Mouse (Mus musculus) c-Kit-positive CD71-negative TER-119-negative erythroid progenitor cells, embryonic 14.5 days (primary cell): ENCODE results near the gene Foxf2.

Experiments used
- DNase-seq: peaks from one replicate; pipeline ENCODE4 v3.0.0-alpha.2; 2013; ENCODE audit warnings: low read depth

The Foxf2 gene

DNA sequence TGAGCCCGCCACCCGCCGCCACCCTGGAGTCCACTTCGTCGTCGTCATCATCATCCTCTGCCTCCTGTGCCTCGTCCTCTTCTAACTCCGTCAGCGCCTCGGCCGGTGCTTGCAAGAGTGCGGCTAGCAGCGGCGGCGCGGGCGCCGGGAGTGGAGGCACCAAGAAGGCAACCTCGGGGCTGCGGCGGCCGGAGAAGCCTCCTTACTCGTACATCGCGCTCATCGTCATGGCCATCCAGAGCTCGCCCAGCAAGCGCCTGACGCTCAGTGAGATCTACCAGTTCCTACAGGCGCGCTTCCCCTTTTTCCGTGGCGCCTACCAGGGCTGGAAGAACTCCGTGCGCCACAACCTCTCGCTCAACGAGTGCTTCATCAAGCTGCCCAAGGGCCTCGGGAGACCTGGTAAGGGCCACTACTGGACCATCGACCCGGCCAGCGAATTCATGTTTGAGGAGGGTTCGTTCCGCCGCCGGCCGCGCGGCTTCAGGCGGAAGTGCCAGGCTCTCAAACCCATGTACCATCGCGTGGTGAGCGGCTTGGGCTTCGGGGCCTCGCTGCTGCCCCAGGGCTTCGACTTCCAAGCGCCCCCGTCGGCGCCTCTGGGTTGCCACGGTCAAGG lies 676 bp downstream of the Foxf2 start:
- DNase-seq = no peak

DNA sequence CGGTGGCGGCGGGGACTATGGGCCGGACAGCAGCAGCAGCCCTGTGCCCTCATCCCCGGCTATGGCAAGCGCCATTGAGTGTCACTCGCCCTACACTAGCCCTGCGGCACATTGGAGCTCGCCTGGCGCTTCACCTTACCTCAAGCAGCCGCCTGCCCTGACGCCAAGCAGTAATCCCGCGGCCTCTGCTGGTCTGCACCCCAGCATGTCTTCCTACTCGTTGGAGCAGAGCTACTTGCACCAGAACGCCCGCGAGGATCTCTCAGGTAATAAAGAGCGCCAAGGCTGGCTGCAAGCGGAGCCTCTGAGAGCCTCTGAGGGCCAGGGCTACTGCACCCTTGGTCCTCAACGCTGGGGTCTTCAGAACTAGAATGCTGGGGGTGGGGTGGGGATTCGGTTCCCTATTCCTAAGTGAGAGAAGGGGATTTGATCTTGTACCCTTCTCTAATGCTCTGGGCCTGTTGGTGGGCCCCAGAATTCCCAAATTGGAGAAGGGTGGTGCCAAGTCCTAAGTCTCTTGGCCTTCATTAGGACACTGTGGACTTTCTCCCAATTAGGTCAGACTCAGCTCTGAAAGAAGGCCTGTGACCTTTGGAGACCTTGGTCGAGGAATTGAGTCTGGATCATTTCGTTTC lies 1.5 kb downstream of the Foxf2 start:
- DNase-seq = no peak

DNA sequence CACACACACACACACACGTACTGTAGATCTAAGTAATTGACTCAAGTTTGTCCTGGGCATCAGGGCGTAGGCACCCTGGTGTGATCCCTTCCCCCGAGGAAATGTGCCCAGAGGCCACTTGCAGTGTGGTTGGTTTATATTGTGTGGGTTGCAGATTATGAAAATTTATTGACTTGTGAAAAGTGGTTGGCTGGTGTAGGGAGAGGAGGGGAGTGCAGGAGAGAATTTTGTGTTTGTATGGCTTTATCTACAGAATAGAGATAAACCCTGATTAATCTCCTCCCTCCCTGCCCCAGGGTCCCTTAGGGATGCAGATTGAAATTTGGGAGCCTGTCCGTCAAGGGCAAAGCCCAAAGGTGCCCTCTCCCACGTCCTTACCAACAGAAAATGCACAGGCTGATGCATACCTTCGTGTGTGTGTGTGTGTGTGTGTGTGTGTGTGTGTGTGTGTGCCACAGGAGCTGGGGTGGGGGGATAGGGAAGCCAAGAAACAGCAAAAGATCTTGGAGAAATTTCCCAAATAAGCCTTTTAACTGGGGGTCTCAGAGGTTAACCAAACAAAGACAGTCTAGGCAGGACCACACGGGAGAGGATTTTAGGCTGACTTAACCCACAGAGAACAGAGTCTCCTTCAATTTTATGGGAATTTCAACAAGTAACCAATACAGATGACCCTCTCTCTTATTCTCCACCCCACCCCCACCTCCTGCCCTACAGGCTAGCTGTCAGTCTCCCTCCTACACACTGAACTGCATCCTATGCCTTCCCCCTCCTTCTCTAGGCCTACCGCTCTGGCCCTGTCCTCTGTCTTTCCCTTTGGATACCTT lies 2.5 kb downstream of the Foxf2 start:
- no peak for DNase-seq

DNA sequence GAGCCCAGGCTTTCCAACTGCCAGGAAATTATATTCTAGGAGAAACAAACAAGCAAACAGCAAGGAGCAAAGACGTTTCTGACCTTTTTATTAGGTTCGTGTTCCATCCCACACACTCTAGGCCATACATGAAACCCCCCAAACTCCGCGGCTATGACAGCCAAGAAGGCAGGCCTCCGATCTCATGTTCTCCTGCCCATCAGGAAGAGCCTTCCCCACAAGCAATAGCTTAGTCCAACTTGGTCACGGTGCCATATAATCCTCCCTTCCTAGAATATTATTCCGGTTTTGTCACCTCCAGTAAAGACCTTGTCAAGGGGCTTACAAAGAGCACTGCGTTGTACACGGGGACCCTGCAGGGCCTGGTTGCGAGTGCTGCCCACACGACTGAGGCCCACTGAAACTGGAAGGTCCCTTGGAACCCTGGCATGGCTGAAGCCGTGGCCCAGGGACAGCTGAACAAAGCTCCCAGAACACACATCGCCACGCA lies 3.1 kb downstream of the Foxf2 start:
- no peak for DNase-seq

DNA sequence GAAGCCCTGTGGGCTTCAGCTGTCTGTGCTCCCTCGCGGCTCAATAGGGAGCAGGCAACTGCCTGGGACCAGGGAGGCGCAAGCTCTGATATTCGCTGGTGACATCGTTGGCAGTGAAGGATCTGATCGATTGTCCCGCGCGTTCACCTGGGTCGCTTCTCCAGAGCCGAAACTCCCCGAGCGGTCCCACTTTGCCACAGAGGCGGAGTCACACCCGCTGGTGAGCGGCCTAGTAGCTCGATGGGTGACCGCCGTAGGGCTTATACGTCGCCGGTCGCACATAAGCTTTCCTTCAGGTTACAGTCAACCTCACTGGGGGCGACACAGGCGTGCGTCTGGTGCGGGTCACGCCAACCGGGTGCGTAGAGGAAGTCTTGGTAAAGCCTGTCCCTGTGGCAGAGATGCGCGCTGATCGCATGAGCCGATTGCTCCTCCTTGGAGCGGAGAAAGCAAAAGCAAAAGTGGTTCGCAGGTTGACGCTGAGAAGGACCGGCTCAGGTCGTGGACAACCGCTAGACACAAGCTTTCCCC lies 3.8 kb downstream of the Foxf2 start:
- DNase-seq = no peak

DNA sequence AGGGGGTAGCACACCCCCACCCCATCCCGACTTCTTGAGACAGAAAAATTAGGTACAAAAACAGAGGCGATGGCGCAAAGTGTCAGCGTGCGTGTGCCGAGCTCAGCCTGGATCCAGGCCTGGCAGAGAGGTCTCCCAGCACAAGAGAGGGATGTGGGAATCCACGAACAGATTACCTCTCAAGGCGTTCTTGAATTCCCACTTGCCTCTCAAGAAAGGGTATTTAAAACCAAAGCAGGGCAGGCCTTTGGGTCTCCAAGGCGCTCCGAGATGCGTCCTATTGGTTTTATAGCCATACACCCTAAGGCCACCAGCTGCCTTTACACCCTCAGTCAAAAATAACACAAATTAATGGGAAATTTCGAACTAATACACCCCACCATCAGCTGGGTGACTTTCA lies 4.4 kb downstream of the Foxf2 start:
- DNase-seq = no peak

DNA sequence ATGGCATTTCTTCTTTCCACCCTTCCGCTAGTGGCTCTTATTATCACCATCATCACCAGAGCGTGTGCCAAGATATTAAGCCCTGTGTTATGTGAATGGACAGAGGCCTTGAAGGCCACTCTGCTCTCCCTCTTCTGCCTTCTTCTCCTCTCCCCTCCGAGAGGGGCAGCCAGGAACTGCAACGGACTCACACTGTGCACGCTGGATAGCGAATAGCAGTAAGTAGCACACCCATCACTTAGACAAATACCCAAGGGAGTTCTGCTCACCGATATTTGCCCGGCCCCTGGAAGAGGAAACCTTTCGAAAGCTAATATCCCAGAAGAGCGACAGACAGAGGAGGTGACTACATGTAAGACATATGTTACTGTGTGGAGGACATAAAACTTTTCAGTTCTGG lies 4.9 kb downstream of the Foxf2 start:
- DNase-seq = no peak

DNA sequence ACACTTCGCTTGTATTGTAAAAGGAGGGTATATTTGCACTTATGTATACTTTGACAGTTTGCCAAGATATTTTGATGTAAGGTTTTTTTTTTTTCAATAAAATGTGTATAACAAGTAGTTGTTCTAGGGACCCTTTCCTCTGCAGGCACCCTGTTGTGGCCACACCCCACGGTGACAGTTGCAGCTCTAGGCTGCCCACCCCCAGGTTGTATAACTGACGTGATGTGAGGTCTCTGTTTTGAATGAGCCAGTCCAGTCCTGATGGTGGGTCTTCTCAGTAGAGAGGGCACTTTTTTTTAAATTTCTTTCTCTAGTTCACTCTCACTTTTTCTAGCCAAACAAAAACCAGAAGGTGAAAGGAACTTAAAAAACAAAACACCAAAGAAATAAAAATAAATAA lies 5.7 kb downstream of the Foxf2 start:
- no peak for DNase-seq

DNA sequence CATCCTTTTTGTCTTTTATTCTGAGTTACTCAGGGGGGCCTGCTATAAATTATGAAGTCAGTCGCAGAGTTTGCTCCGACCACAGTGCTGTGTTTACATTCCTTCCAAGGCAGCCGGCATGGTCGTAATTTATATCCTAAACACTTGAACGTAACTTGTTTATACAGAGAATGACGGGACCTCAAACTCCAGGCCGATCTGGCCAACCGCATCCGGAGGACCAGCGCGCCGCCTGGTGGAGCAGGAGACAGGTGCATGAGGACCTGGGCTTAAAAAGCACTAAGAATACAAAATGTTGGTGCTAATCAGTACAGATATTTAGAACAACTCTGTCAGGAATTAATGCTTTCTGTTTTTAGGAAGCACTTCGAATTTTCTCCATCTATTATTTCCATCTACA lies 6.8 kb downstream of the Foxf2 start:
- DNase-seq = no peak

DNA sequence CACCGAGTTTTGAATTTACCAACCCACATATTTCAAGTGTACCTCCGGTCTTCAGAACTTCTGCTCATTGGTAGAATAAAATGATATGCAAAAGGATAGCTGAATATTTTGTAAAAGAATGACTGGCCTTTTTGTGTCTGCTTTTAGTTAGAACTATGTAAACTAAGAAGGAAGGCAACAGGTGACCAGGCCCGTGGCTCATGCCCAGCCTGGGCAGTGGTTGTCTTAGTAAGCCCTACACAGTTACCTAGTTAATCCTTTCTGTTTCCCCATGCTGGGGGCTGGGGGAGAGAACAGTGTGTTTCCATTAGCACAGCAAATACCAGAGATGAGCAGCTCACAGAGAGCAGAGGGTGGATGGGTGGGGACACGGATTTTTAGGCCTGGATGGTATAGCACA lies 7.6 kb downstream of the Foxf2 start:
- no peak for DNase-seq

DNA sequence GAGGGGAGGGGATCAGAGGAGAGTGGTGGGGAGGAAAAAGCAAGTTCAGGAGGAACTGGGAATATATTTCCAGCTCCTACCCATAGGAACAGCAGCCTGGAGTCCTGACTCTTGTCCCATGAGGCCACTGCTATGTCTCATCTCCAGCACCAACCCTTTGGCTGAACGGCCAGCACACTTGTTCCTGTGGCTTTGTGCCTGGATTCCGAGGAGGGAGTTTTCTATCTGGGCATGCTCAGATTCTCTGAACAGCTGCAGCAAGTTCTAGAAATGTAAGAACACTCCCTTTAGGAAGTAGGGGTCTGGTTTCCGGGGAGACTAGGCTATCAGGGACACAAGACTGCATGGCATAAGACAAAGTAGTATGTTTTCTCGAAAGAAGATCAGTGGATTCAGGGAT lies 9.9 kb downstream of the Foxf2 start:
- no peak for DNase-seq

DNA sequence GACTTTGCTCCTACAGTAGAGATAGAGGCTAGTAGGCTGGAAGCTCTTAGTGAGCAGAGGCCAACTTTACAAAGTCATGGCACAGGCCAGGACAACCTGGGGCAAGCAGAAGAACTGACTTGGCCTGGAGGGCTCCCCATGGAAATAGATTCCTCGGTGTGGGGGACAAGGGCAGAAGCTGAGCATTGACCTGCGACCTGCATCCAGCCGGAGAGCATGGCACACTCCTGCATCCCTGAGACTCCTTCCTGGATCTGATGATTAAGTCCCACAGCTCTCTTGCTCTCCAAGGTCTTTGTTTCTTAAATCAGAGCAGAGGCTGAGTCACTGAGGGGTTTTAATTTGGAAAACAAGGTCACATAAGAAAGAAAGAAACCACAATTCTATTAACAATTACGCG lies 15.9 kb downstream of the Foxf2 start:
- no peak for DNase-seq

DNA sequence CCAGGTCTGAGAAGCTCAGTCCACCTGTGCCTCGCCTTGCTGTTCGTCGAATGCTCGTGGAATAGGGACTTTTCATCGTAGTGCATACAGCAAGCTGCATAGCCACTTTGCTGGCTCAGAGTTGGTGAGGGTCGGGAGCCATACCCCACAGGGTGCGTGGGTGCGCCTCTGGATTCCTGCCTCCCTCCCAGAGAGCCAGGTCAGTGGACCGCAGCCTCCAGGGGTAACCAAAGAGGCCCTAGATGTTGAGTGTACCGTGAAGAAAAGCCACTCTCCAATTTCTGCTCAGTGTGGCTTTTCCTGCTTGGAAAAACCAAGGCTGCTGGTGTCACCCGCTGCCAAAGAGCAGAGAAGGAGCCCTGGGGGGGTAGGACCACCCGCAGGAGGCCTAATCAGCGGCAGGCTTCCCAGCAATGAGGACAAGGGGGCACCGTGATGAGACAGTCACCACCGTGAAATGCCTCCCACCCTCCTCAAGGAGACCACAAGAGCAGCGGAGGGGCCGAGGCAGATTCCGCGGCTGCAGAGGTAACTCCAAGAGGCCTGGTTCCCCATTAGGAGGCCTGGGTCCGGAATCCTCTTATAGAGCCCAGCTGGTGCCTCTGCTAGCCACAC lies 26.6 kb downstream of the Foxf2 start:
- no peak for DNase-seq

DNA sequence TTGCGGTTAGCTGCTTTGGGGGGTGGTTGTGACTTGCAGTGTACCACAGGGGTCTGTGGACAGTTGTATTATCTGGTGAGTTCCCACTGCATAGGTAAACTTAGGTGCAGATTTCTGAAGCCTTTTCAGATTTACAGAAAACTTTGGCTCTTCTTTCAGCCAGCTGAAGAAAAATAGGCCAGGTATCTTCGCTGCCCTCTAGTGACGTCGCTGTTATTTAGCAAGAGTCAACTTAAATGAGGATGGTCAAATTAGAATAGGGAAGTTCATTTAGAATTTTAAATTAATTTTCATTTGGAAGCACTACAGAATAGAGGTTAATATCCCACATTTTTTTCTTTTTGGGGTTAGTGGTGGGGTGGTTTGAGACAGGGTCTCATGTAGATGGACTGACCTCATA lies 30.6 kb downstream of the Foxf2 start:
- peak; percentile 1 for DNase-seq

DNA sequence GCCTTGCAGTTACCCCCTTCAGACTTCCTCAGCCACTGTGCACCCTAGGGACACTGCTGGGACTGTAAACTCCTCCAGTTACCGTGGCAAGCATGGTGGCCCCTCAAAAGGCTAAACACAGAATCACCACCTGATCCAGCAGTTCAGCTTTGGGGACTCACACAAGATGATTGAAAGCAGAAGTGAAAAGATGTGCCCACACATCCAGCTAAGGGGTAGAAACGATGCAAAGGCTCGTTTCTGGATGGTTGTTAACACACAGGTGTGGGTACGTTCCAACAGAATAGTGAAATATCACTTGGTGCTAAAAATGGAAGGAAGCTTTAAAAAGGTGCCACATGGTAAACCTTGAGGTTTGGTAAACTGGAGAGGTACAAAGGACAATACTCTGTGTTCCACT lies 32.6 kb downstream of the Foxf2 start:
- no peak for DNase-seq

DNA sequence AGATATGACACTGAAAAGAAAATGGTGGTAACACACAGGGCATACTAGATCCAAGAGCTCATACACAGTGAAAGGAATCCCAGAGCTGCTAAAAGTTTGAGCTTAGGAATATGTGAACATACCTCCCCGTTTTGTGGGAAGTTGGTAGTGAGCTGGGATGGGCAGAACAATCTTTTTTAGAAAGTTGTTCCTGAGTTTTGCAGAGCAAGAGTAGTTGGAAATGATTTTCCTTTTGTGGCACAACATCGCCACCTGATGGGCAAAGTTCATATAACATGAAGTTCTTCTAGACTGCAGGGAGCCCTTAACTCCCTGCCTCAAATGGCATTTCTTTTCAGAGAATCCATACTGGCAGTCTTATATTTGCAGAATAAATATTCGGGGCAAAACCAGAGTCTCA lies 33.3 kb downstream of the Foxf2 start:
- peak; percentile 38 for DNase-seq

DNA sequence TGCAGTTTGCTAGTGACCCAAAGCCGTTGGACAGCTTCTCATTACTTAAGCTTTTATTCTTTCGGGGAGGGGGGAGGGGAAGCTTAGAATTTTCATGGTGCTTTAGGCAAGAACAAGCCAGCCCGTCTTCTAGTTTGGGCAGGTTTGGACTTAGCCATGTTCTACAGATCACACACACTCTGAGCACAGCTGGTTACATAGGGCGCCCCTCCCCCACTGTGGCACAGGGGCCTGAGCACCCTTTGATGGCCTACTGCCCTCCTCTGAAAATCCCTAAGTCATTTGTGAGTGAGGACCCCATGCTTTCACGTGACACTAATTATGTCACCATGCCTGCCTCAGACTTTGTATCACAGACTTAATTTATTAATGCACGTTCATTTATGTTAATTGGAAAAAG lies 35.6 kb downstream of the Foxf2 start:
- DNase-seq = no peak

DNA sequence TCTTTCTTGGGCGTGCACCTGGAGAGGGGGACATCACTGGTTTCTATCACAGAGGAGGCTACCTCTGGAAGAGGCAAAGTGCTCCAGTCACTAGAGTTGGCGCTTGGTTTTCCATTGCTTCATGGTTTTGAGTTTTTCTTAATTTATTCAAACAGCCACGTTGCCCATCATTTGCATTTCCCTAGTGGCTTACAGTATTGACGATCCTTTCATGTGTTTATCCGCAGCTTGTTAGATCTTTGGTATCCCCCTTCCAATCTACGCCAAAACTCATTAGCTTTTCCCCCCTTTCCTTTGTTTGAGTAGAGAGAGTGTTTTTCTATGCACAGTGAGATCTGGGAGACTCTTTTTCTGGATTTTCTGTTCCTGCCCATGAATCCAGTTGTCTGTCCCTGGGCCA lies 39.8 kb downstream of the Foxf2 start:
- DNase-seq = no peak

DNA sequence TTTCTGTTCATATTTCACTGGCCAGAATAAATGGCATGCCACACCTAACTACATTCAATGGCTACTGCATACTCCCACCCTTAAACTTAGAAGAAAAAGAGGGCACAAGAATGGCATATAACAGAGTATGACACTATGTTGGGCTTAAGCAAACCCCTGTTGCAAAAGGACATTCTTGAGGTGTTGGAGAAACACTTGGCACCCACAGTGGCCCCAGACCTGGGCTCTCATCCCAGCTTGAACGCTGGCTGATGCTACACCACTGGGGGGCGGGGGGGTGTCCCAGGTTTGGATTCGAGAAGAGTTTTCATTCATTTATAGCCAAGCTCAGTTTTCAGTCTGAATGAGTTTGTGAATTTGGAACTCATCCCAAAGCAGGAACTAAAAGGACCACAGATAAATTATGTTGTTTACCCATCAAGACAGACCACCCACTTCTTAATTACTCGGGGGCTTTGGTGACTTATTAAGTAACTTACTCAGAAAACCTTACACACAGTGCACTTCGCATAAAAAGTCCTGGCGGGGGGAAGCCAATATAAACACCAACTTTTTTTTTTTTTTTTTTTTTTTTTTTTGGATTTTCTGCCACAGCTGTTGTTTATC lies 42.4 kb downstream of the Foxf2 start:
- no peak for DNase-seq

DNA sequence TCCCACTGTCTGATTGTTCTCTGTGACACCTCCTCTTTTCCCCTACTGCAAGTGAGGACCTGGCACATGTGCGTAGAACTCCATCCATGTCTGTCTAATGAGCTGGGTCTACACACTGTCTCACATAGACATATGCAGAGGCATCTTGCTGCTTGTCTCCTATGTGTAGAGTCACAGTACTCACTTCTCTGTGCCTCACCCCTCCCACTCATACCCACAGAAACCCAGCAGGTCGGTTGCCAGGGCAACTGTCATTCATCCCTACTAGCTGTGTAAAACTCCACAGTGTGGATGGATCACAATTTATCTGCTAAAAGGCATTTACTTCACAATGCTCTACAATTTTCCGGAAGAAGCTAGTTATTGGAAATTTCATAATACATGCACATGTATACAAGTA lies 46.5 kb downstream of the Foxf2 start:
- no peak for DNase-seq
